Mouse (Mus musculus) right cerebral cortex, postnatal 36 days (tissue): ENCODE measurements at regions not wholly inside any gene's neighbourhood (a gene's known extent, or its start where the extent isn't known, plus 50 kb on each side); places are given as distances from the start of the nearest gene placed in this dataset.
A peak's percentile ranks its signal among the peaks of the same experiment; 100 is the strongest.

Experiments
- DNase-seq, 2 experiments: peaks; one replicate each; pipeline ENCODE4 v3.0.0; 2022; ENCODE audit warnings: low spot score in 2 of 2, mixed read lengths in 1 of 2

- DNase-seq = no peak
Observed at GRCm38 (mm10) chr17:93260366-93261205, 61.8 kb downstream of the Adcyap1 start.

GRCm38 (mm10) chr17:93261206-93261504, 62.3 kb downstream of the Adcyap1 start:
- DNase-seq = no peak

DNA sequence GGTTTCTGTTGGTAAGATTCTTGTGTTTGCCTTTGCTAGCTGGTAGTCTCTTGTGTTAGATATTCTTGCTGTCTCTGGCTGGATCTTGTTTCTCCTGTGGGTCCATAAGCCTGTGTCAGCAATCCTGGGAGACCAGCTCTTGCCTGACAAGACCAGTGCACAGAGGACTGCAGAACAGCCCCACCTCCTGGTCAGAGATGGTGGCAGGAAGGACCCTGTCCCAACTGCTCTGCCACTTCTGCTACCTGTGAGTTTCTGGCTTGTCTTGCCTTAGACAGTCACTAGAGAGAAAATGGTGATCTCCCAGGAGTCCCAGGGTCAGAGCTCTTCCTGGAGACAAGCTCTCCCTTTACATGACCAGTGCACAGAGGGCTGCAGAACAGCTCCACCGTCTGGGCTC, 107.3 kb downstream of the Adcyap1 start:
- no peak for DNase-seq

GRCm38 (mm10) chr17:93312139-93312538, 113.3 kb downstream of the Adcyap1 start:
- DNase-seq = no peak

DNA sequence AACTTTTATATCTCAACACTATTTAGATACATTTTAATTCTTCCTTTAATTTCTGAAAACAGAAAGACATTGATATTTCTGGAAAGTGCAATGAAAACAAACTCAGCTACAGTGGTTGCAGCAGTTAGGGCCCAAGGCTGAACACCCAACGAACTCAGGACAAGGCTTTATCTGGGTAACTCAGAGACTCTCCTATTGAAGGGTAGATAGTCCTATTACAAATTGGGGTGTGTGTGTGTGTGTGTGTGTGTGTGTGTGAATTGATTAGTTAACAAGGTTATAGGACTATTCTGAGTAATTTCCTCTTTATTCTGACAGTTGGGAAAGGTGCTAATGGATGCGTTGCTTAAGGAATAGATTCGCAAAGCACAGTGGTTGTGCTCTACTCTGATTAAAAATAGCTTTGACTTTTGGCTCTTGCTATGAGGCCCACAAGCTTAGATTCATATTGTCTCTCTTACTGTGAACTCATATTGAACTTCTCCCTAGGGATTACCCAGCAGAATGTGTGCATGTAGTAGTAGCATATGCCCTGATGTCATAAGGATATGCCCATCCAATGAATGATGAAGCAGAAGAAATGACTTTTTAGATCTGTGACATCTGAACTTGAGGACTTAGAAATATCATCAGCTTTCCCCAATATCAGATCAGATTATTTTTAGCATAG, 114.0 kb downstream of the Adcyap1 start:
- no peak for DNase-seq

DNA sequence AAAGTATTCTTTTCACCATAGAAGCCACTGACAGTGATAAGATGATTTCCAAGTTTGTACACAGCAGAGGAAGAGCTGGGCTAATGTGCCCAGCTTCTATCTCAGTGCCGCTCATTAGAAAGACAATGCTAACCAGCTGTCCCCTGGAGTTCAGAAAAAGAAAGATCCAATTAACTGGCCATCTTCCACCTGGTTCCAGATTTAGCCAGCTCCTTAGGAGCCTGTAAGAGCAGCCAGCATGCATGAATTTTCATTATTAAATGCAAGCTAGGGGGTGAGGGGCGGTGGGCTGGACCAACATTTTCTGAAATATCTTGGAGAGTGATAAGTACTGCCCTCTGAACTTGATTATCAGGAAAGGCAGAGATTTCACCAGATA, 114.5 kb downstream of the Adcyap1 start:
- DNase-seq = no peak

DNA sequence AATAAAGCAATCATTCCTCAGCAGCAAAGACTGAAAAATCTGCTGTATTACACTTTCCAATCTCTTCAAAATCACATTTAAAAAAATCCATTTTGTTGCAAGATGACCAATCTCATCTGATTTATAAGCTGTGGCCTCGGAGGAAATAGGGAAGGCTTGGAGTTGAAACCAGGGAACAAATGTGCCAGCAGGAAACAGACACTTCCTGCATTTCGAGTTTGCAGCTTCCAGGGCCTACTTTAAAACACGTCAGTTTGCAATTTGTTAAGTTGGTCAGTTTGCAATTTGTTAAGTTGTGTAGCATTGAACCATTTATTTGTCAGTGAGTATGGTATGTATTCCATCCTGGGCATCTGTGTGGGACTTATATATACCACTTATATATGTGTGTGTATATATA, 115.3 kb downstream of the Adcyap1 start:
- no peak for DNase-seq

DNA sequence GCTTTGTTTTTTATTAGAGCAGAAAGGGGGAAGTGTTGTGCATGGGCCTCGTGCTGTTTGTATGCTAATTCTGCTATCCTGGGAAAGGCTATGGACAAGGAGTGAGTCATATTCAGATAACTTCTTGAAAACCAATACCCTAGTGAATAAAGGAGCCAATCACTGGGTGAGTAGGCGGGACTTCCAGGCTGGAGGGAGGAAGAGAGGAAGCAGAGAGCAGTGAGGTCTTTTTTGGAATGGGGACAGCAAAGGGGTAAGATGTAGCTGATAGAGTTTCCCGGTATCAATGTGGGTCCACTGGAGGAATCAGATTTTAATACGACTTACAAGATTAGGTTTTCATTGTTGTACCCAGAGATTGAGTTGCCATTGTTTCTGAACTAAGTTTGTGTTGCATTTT, 122.7 kb downstream of the Adcyap1 start:
- no peak for DNase-seq

DNA sequence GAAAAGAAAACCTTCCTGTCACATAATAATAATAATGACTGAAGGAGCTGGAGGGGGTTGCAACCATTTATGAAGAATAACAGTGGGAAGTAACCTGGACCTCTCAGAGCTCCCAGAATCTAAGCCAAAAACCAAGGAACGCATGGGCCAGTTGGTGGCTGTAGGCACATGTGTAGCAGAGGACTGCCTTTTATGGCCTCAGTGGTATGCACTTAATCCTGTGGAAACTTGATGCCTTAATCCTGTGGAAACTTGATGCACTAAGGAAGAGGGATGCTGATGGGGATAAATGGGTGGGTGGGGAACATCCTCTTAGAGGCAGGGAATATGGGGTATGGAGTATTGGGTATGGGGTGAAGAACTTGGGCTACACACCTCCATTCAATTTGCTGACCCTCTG, 138.8 kb downstream of the Adcyap1 start:
- DNase-seq = no peak

DNA sequence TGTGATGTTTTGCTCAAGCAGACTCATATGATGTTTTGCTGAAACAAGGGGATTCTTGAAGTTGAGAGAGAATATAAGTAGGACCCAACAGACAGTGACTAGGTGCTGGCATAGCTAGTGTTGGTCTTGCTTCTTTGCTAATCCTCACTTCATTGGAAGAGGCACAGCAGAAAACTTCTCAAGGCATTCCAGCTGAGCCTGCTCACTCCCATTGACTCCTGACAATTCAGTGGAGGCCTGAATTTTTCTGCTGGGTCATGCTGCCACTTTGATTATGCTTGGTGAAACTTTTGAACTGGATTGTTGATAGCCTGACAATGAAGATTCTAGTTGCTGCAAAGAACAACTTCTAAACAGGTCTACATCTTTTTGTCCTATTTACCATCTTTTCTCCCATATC, 156.4 kb downstream of the Adcyap1 start:
- DNase-seq = no peak

- no peak for DNase-seq
Observed at GRCm38 (mm10) chr17:93362926-93363325, 164.1 kb downstream of the Adcyap1 start.

GRCm38 (mm10) chr17:93377453-93378091, 178.8 kb downstream of the Adcyap1 start:
- DNase-seq = no peak

- DNase-seq = no peak
Observed at GRCm38 (mm10) chr17:93379789-93380398, 181.1 kb downstream of the Adcyap1 start.

GRCm38 (mm10) chr17:93390256-93390655, 191.4 kb downstream of the Adcyap1 start:
- no peak for DNase-seq

DNA sequence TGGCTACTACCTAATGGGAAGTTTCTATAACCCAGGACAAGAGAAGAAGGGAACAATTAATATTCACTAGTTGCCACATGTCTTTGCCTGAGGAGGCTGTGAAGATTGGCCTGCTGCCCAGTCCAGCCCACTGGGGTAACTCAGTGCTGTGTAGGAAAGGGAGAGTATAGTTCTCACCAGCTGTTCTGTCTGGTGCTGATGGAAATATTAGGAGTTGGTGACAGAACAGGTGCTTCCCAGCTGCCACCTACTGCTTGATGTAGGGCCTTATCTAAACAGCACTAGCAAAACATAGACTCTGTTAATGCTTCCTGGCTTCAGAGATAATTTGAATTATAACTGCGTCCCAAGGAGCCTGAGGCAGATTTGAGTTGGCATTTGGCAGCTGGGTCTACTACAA, 210.5 kb downstream of the Adcyap1 start:
- peak; percentile 3 to 12 for DNase-seq
